Mouse (Mus musculus) layer of hippocampus, adult 9-11 months (tissue): ENCODE measurements around the gene Ankmy1.

Source experiments
- DNase-seq: peaks from one replicate; pipeline ENCODE4 v3.0.0; 2022

Ankmy1 gene

GRCm38 (mm10) chr1:92814319-92814718, 88.4 kb downstream of the Ankmy1 start:
- no peak for DNase-seq
